Mouse (Mus musculus) left cerebral cortex, adult 18-20 months (tissue): Measurements from ENCODE around the gene Git2. TPM values are rescaled to one million over a fixed set of nuclear protein-coding genes. Genes with fewer than 3 reads are reported as not detected.
A peak's percentile ranks its signal among the peaks of the same experiment; 100 is the strongest.

Source experiments
- DNase-seq, 2 experiments: peaks; one replicate each; pipeline ENCODE4 v3.0.0; 2021 to 2022; ENCODE audit warnings: low spot score in 2 of 2, mixed read lengths in 1 of 2
- long read RNA-seq, 2 experiments: library from polyadenylated mRNA; stranded (forward); transcript quantifications; one replicate each; pipeline ENCODE4 v2.0.0; 2021
- total RNA-seq, 2 experiments: library from RNA; stranded (reverse); gene quantifications; 2 replicates each; pipeline ENCODE4 v1.2.3; 2021

Gene Git2
- total RNA-seq, result 10 to 100 TPM; 39.2 to 49.6 TPM
- long read RNA-seq, experiment 1, full-length matches to known transcripts, result 6 of 22 reads
- long read RNA-seq, experiment 1, partial matches to known transcripts, result 13 of 22 reads
- long read RNA-seq, experiment 1, other reads (novel, unspliced or antisense), result 3 of 22 reads
- long read RNA-seq, experiment 2, full-length matches to known transcripts, result 4 of 16 reads
- long read RNA-seq, experiment 2, partial matches to known transcripts, result 6 of 16 reads
- long read RNA-seq, experiment 2, other reads (novel, unspliced or antisense), result 6 of 16 reads

DNA sequence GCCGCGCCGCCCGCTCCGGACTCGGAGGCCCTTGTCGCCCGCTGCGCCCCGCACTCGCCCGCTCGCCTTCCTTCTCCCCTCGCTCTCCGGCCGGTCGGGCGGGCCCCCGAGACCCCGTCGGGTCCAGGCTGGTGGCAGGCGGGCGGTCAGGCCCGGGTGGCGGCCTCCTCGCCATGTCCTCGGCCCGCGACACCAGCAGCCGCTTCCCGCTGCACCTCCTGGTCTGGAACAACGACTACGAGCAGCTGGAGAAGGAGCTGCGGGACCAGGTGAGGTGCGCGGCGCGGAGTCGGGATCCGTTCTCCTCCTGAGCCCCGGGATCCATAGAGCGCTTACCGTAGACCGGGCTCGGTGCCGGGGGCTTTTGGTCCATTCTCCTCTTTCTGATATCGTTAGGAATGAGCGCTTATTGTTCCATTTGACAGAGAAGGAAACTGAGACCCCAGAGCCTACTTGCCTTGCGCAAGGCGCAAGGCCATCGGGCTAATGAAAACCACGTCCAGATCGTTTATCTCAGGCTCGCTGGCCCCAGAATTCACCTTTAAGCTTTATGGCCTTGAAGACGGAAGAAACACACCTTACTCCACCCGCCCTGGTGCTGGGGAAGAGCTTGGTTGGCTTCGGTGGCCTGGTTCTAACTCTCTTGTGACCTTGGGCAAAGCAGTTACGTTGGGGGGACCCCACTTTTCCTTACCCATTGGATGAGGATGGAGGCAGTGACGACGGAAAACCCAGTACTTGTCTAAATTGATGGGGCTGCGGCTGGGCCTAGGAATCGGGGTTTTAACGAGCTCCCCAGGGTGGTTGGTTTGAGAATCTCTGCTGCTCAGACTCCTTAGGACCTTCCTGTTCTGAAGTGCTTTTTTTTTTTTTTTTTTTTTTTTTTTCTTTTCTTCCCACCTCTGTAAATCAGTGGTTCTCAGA is at the start of gene Git2:
Git2 (minus strand) TSS at position 462 of the 924 bp plus-strand sequence.
- DNase-seq, result peak in 1 of 2 experiments; percentile 31

DNA sequence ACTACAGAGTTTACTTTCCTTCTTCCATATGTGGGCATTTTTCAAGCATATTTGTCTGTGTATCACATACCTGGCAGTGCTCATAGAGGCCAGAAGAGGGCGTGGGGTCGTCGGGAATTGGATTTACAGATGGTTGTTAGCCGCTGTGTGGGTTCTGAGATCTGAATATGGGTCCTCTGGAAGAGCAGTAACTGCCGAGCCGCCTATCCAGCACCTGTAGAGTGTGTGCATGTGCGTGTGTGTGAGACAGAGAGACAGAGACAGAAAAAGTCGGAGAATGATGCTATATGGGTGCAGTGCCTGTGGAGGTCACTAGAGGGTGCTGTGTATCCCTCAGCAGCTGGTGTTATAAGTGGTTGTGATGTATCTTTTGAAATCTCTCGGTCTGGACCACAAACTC is 48.9 kb upstream of the Git2 start:
- peak; percentile 38 to 60 for DNase-seq

DNA sequence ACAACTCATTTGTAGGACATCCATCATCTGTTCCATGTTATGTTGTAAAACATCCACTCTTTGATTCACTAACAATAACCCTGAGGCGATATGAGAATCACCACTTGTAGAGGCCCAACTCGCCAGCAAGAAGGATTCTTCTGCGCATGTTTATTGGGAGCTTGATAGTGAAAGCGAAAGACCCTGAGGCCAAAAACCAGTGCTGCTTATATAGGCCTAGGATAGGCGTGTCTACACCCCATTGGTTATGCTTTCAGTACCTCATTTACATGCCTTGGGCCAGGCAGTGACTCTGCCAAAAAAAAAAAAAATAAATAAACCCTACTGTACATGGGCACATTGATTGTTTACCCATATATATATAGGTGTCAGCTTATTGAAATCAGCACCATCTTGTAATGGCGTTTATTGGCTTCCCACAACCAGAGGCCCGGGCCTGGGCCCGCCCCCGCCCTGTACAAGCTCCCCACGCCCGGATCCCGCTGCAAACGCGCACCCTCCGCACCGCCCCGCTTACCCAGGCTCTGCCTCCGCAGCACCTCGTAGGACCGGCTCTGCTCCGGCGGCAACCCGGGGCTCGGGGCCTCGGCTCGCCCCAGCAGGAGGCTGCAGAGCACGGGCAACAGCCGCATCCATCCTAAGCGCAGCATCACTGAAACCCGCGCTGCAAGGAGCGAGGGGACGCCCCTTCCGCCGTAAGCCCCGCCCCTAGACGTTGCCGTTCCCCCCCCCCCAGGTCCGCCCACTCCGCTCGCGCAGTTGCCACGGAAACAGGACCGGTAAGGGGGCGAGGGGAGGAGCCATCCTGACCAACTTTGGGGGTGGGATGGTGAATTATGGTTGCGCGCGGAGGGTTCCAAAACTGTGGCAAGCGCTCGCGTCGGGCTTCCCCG is 47.7 kb upstream of the Git2 start, which contains the start of gene 1500011B03Rik:
1500011B03Rik (minus strand) TSS at position 673 of the 893 bp plus-strand sequence.
- DNase-seq, result peak; percentile 77

DNA sequence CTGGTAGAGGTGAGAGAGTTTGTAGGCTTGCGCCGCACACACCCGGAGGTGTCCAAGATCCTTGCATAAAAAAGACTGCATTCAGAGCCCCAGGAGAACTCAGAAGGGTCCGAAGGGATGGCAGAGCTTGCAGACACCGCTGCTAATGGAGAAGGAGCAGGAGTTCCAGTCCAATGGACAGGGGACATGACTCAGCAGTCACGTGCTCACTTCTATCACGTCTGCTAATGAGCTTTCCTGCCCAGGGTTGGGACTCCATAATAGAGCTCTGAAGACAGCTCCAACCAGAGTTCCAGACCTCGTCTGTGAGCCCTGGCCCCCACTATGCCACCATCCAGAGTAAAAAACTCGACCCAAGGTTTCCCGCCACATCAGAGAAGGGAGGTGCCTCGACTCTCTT is 42.8 kb upstream of the Git2 start:
- DNase-seq, result no peak

DNA sequence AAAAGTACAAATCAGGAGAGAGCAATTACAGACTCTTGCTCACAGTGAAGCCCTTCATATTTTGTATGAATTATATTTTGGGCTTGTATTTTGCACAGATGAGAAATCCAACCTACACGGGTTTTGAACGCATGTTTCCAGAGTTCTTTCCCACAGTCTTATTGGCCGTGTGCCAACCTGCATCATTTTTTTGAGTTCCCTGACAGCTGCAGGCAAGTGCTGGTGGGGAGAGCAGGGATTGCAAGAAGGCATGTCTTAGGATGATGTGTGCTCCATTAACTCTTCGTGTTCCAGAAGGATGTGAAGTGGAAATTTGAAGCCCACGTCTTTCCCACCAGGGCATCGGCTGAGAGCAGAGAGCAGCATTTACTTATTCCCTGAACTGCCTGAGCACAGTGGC is 41.3 kb upstream of the Git2 start:
- DNase-seq, result no peak

DNA sequence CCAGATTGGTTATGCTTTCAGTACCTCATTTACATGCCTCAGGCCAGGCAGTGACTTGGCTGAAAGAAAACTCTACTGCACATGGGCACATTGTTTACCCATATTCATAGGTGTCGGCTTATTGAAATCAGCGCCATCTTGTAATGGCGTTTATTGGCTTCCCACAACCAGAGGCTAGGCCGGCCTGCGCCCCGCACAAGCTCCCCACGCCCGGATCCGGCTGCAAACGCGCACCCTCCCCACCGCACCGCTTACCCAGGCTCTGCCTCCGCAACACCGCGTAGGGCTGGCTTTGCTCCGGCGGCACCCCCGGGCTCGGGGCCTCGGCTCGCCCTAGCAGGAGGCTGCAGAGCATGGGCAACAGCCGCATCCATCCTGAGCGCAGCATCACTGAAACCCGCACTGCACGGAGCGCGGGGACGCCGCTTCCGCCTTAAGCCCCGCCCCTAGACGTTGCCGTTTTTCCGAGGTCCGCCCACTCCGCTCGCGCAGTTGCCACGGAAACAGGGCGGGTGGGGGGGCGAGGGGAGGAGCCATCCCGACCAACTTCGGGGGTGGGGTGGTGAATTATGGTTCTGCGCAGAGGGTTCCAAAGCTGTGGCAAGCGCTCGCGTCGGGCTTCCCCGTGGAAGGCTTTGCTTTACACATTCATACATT is 38.3 kb upstream of the Git2 start:
- peak; percentile 90 to 94 for DNase-seq

DNA sequence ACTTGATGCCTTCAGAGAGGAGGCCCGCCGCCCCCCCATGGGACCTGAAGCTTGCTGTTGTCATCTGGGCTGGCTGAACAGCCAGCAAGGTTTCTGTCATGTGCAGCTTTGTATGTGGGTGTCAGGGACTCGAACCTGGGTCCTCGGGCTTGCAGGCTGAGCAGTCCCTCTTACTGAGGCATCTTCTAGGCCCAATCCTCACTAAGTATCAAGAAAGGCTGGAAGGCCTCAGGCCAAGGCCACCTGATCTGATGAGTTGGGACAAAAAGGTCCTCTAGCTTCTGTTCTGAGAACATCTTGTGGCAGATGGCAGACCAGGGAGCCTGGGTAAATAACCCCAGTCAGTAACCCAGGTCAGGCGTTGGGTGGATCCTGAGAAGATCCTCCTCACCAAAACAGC is 34.5 kb upstream of the Git2 start:
- DNase-seq, result no peak

DNA sequence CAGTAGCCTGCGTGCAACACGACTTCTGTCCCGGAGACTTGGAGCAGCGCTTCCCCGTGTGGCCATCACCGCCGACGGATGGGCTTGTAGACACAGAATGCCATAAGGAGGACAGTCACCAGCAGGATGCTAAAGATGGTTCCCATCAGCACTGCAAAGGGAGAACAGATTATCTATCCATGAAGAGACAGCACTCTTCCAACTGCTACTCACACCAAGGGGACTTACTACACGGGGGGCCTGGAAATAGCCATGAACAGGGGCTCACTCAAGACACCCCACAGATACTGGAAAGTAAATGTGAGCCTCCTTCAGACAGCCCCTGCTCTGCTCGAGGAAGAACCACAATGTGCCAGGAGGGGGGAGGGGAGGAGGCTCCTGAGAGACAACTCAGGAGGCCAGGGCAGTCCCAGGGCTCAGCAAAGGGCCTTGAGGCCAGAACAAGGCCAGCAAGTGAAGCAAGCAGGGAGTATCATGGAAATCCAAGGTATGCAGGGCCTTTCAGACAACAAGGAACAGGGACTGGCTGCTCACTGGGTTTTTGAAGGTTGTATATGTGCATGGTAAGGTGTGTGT is 34.0 kb upstream of the Git2 start:
- DNase-seq, result no peak

DNA sequence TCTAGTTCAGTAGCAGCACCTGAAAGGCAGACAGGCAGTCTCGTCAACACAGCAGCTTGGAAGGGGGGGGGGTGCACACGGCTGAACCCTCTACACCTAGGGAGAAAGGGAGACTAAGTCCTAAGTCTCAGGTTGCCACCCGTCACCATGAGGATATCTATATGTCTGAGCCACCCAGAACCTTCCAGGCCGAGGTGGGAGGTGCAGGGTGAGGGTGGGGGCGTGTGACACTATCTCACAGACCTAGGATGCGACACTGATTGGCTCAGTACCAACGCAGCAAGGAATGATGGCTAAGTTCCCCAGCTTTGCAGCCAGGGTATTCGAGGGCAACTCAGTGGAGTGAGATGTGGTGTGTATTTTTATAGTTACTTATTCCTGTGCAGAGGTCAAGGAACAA is 33.1 kb upstream of the Git2 start:
- no peak for DNase-seq

DNA sequence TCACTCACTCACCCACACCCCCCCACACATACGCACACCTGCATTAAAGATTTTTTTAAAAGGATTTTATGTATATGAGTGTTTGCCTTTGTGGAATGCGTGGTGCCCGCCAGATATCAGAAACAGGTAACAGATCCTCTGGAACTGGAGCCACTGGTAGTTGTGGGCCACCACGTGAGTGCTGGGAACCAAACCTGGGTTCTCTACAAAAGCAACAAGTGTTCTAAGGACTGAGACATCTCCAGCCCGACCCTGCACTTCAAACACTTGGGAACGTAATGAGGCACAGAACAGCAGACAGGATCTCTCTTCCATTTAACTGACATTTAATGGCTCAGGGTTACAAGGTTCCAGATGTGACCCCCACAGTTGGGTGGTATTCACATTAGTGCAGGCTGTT is 32.6 kb upstream of the Git2 start:
- DNase-seq, result no peak

DNA sequence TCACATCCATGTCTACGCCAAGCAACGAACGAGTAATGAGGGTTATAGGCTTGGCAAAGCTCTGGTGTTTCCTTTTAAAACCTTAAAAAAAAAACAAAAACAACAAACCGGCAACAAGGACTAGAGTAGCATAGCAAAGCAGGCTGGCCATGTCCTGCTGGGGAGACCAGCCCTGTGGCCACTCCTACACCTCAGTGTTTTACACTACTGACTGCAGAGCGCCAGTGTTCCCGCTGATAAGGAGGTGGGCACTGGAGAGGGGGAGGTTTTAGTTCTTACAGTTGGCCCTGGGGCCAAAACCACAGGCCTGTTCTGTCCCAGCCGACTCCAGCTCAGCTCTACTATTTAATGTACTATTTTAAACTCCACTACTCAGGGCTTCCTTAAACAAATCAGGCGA is 32.2 kb upstream of the Git2 start:
- DNase-seq, result no peak

DNA sequence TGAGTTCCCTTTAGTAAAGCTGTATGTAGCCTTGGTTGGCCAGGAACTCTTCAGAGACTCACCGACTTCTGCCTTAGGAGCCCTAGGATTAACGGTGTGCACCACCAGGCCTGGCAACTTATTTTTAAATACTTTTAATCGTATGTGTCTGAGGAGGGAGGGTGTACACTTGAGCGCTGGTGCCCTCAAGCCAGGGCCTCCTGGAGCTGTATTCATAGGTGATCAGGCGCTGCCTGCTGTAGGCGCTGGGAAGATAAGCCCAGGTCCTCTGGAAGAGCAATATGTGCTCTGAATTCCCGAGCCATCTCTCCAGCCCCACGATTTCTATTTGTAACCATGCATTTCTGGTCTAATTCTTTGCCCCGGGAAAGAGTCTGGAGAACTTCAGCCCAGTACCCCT is 31.7 kb upstream of the Git2 start:
- no peak for DNase-seq

DNA sequence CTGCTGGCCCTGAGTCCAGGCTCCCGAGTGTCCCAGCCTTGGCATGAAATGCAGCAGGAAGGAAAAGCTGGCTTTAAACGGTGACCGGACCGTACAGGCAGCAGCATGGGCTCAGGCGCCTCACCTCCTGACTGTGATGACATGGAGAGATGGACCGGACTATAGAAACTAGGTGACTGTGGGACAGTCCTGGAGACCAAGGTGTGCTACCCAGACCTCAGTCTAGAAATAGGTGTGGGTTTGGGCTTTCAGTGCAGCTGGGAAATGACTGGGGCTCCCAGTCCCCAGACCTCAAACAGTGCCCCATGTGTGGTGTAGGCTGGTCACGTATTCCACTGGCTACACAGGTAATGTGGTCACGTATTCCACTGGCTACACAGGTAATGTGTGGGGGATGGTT is 31.3 kb upstream of the Git2 start:
- DNase-seq, result no peak

DNA sequence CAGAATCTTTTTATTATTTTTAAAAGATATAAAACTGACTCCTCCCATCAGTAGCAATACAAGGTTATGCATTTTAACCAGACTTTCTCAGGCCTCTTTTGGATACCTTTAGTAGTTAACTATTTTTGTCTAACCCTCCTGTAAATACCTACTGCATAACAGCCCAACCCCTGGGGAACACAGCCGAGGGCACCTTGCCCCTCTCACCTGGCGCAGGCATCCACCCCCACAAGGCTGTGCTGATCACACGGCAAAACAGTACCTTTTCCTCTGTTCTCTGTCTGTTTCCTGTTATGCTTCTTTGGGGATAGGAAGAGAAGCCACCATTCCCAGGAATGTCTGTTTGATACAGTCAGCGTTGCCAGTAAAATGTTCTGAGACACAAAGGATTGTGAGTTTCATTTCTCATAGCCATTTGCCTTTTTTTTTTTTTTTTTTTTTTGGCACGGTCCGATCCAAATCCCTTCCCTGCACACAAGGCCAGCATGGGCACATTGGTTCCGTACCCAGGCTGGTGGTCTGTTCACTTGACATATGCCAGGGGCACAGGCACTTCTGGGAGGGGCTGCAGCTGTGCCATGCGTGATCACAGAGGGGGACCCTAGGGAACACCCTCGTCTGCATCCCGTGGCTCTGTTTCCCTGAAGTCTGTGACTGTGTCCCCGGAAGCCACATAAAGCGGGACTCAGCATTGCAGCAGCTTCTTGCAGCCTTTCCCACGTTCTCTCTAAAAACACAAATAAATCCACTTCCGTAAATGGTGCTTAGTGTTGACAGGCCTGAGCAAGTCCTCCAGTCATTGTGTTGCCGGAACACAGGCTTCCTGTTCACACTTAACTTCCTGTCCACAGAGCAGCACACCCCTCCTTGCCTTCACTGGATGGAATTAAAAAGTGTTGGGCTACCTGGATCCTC is 30.4 kb upstream of the Git2 start:
- no peak for DNase-seq

DNA sequence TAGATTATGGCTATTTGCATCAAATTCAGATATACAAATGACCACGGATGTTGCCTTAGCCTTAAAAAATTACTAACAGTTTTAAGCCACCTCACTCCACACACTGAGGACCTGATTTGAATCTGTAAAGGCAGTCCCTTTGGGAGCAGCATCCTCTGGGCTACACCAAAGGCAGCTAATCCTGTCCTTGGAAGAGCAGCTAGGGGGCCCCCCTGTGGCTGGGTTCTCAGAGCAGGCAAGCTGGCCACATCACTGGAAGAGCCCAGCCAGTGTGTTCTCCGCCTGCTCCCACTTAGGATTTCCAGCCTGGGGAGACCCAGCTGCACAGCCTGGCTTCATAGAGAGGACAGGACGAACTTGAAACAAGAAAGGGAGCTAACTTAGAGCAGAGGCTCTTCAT is 29.6 kb upstream of the Git2 start:
- DNase-seq, result peak; percentile 62 to 73

DNA sequence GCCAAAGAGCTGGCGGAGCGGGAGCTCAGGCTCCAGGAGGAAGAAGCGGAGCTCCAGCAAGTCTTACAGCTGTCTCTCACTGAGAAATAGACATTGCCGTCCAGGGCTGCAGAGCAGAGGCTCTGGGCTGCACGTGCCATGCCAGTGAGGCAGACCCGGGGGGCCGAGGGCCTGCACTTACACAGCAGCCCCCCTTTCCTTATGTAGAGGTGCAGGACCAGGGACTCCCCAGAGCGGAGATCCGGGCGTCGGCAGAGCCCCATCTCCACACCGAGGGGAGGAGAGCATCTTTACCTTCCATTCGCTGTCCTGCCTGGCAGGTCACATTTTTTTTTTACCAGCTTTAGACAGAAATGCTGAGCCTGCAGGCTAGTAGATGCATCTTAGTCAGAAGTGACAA is 29.0 kb upstream of the Git2 start:
- DNase-seq, result no peak

DNA sequence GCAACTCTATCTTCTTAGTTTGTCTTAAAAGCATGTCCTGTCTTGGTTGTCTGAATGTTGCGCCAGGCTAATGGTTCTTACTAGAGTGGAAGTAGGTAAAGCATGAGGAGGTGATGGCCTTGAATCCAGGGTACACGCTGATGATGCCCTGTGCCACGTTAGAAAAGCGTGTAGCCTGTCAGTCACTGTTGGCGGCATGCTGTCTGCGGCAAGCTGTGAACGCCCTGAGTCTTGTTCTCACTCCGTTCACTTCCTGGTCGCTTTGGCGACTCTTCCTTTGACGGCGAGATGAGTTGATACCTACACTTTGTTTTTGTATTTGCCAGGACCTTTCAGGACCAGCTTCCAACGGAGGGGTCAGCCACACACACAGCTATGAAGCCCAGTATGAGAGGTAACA is 27.9 kb upstream of the Git2 start:
- no peak for DNase-seq

DNA sequence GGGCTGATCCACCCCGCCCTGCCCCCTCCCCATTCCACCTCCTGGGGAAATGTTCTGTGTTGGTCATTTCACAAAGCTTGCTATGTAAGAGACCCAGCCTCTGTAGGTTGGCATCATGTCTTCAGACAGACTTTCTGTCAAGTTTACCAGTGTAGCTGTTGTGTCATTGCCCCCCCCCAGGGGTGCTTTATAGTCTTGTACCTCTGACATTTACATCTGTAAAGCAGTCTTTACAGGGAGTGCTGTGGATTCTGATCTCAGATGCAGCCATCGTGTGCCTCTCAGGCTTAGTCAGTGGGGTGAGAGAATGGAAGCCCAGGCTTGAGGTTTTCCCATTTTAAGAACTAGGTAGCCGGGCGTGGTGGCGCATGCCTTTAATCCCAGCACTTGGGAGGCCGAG is 26.5 kb upstream of the Git2 start:
- no peak for DNase-seq

DNA sequence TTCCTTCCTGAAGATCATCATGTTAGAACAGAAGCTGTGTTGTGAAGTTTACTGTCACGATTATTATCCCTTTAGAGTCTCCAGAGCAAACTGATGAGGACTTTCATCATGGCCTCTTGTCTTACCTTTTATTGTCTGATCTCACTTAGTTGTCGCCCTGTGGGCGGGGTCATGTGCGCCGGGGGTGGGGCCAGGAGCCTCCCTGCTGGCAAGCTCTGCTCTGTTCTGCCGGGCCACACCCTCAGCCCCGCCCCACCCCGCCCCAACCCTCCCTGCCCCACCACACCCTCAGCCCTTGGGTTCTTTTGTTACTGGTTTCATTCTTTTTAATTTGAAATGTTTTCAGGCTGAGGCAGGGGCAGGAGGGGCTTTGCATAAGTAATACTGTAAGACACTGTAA is 25.7 kb upstream of the Git2 start:
- DNase-seq, result no peak
